Mouse (Mus musculus) stomach, embryonic 14.5 days (tissue): ENCODE data around the gene Gm10295. TPM values are rescaled to one million over a fixed set of nuclear protein-coding genes. Genes with fewer than 3 reads are reported as not detected.

ENCODE experiments used
- ATAC-seq: fragments of 200-750 bp; cut with Nextera tagmentation; 2 replicates; pipeline ENCODE4 v1.8.0; 2017; ENCODE audit warnings: low read depth, moderate TSS enrichment; ENCODE audit not compliant: insufficient number of reproducible peaks, insufficient read depth, low FRiP score
- H3K27ac ChIP-seq: fragments of 300-500 bp; sonication (generic); 2 replicates; pipeline ENCODE4 v1.5.1; 2014; ENCODE audit warnings: mild to moderate bottlenecking, low read length, moderate library complexity, mixed read lengths
- H3K27me3 ChIP-seq: fragments of 300-500 bp; sonication (generic); 2 replicates; pipeline ENCODE4 v1.6.1; 2014; ENCODE audit warnings: low read length, control low read depth, mixed read lengths; ENCODE audit not compliant: control insufficient read depth, insufficient read depth
- H3K36me3 ChIP-seq: fragments of 300-500 bp; sonication (generic); 2 replicates; pipeline ENCODE4 v1.6.1; 2014; ENCODE audit warnings: mild to moderate bottlenecking, control low read depth, low read length, moderate library complexity, mixed read lengths; ENCODE audit not compliant: control insufficient read depth, insufficient read depth
- H3K4me1 ChIP-seq: fragments of 300-500 bp; sonication (generic); 2 replicates; pipeline ENCODE4 v1.6.1; 2014; ENCODE audit warnings: low read length, control low read depth, mixed read lengths; ENCODE audit not compliant: control insufficient read depth, insufficient read depth
- H3K4me2 ChIP-seq: fragments of 300-500 bp; sonication (generic); replicated peaks from 2 replicates; pipeline ENCODE4 v1.6.1; 2014; ENCODE audit warnings: low read depth, low read length, control low read depth
- H3K4me3 ChIP-seq: fragments of 300-500 bp; sonication (generic); 2 replicates; pipeline ENCODE4 v1.5.1; 2014; ENCODE audit warnings: low read depth, low read length, control low read depth
- H3K9ac ChIP-seq: fragments of 300-500 bp; sonication (generic); replicated peaks from 2 replicates; pipeline ENCODE4 v1.6.1; 2014; ENCODE audit warnings: low read depth, mild to moderate bottlenecking, control low read depth, low read length, moderate library complexity, mixed read lengths
- H3K9me3 ChIP-seq: fragments of 300-500 bp; sonication (generic); 2 replicates; pipeline ENCODE4 v1.6.1; 2016; ENCODE audit warnings: low read depth, low read length, control low read depth; ENCODE audit not compliant: control insufficient read depth
- WGBS: fragments of 180-500 bp; shearing (Covaris S2); extraction: QIAGEN DNeasy Blood & Tissue Kit; methylation state at CpG from one replicate; pipeline ENCODE4 v1.1.7; 2014; 5-methylcytosine and 5-hydroxymethylcytosine counted together
- polyA plus RNA-seq: library from polyadenylated mRNA; unstranded; fragments of >200 nt; fragmentation: Nextera tagmentation; extraction: Ambion mirVana; gene quantifications from 2 replicates; pipeline ENCODE4 v1.2.1, GENCODE M21; 2014

Gene Gm10295
- polyA plus RNA-seq, 1 experiment from 2014 or later: not detected

- Histone ChIP-seq H3K27ac (no peak overlapping the region), H3K9me3 (no peaks in the 10 kb centered on the region), H3K27me3 (no peaks in the 10 kb centered on the region), H3K36me3 (no peaks in the 10 kb centered on the region), H3K4me3 (no peak overlapping the region), H3K4me2 (no peak overlapping the region), H3K9ac (no peak overlapping the region), H3K4me1 (peaks cover 31% of the 10 kb centered on the region)
- WGBS: 36% methylated on average over 6 of the region's 6 CpGs
- ATAC-seq: no peak
These were observed 34.8 kb upstream of the Gm10295 start for GRCm38 (mm10) chr7:71386050-71386449.

- no peaks in the 10 kb centered on the region for H3K27me3 ChIP-seq
- no peak overlapping the region for H3K4me3 ChIP-seq
- H3K4me2 ChIP-seq: no peak overlapping the region
- 61% methylated on average over 7 of the region's 7 CpGs for WGBS
- H3K4me1 ChIP-seq: peaks cover 30% of the 10 kb centered on the region
- no peak overlapping the region for H3K9ac ChIP-seq
- H3K36me3 ChIP-seq: no peaks in the 10 kb centered on the region
- no peaks in the 10 kb centered on the region for H3K9me3 ChIP-seq
- H3K27ac ChIP-seq: peak overlapping the region; percentile 10; the same call in 1 of the 2 replicates
- ATAC-seq: no peak
These were observed 33.6 kb upstream of the Gm10295 start for GRCm38 (mm10) chr7:71384921-71385320.

GRCm38 (mm10) chr7:71383341-71384130 is 32.3 kb upstream of the Gm10295 start:
- Histone ChIP-seq H3K36me3 (no peaks in the 10 kb centered on the region), H3K4me1 (peaks cover 32% of the 10 kb centered on the region), H3K27ac (peak overlapping the region; percentile 74), H3K4me3 (no peak overlapping the region), H3K9ac (no peak overlapping the region), H3K9me3 (no peaks in the 10 kb centered on the region), H3K4me2 (peak overlapping the region; percentile 25; the same call in 1 of the 2 replicates), H3K27me3 (no peaks in the 10 kb centered on the region)
- WGBS: 27% methylated on average over 20 of the region's 20 CpGs
- ATAC-seq: no peak

- no peak for ATAC-seq
- Histone ChIP-seq H3K9me3 (no peaks in the 10 kb centered on the region), H3K9ac (no peak overlapping the region), H3K36me3 (no peaks in the 10 kb centered on the region), H3K4me3 (no peak overlapping the region), H3K27me3 (no peaks in the 10 kb centered on the region), H3K4me1 (peaks cover 36% of the 10 kb centered on the region), H3K4me2 (0 out of 2 replicates have a peak overlapping the region, but pooled peaks have one; percentile 3), H3K27ac (peak overlapping the region; percentile 49; the same call in 1 of the 2 replicates)
- WGBS: 14% methylated on average over 18 of the region's 18 CpGs
These were observed 28.8 kb upstream of the Gm10295 start for GRCm38 (mm10) chr7:71379826-71380825.

- WGBS: 61% methylated on average over 18 of the region's 18 CpGs
- no peak overlapping the region for H3K4me2 ChIP-seq
- no peaks in the 10 kb centered on the region for H3K9me3 ChIP-seq
- no peak for ATAC-seq
- no peak overlapping the region for H3K4me3 ChIP-seq
- no peaks in the 10 kb centered on the region for H3K27me3 ChIP-seq
- peaks cover 26% of the 10 kb centered on the region for H3K4me1 ChIP-seq
- H3K36me3 ChIP-seq: no peaks in the 10 kb centered on the region
- peak overlapping the region; percentile 48; the same call in 1 of the 2 replicates for H3K27ac ChIP-seq
- no peak overlapping the region for H3K9ac ChIP-seq
These were observed 27.8 kb upstream of the Gm10295 start for GRCm38 (mm10) chr7:71378812-71379760.

- Histone ChIP-seq H3K27ac (no peak overlapping the region), H3K9ac (no peak overlapping the region), H3K27me3 (no peaks in the 10 kb centered on the region), H3K4me2 (no peak overlapping the region), H3K4me1 (peaks cover 26% of the 10 kb centered on the region), H3K36me3 (no peaks in the 10 kb centered on the region), H3K9me3 (no peaks in the 10 kb centered on the region), H3K4me3 (no peak overlapping the region)
- no peak for ATAC-seq
- WGBS: 63% methylated on average over 6 of the region's 6 CpGs
These were observed 26.7 kb upstream of the Gm10295 start for GRCm38 (mm10) chr7:71377983-71378382.

- Histone ChIP-seq H3K36me3 (no peaks in the 10 kb centered on the region), H3K4me2 (no peak overlapping the region), H3K27me3 (no peaks in the 10 kb centered on the region), H3K27ac (no peak overlapping the region), H3K4me3 (no peak overlapping the region), H3K9ac (no peak overlapping the region), H3K4me1 (peaks cover 10% of the 10 kb centered on the region; the same call in 1 of the 2 replicates), H3K9me3 (no peaks in the 10 kb centered on the region)
- WGBS: 25% methylated on average over 5 of the region's 5 CpGs
- no peak for ATAC-seq
These were observed 22.8 kb upstream of the Gm10295 start for GRCm38 (mm10) chr7:71374059-71374458.
